Mouse (Mus musculus): ENCODE measurements around the gene Morn4. TPM values are rescaled to one million over a fixed set of nuclear protein-coding genes. Genes with fewer than 3 reads are reported as not detected.
"Not testable (repeated sequence)": the region's sequence is repeated elsewhere in the genome, so short reads cannot be mapped to it uniquely, and the experiment has no call there.

The Morn4 gene
- polyA plus RNA-seq, 1 experiment from 2014 or later, result 27.6 TPM

DNA sequence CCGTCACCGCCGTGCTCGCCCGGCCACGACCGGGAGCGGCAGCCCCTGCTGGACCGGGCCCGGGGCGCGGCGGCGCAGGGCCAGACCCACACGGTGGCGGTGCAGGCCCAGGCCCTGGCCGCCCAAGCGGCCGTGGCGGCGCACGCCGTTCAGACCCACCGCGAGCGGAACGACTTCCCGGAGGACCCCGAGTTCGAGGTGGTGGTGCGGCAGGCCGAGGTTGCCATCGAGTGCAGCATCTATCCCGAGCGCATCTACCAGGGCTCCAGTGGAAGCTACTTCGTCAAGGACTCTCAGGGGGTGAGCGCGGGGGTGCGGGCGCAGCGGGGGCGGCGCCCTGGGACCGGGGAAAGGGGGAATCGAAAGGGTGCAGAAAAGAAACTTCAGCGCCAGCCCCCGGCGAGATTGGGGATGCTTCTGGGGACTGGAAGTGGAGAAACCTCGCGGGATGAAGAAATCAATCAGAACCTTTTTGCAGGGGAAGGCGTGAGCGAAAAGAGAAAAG lies 4.5 kb upstream of the Morn4 start:
- under 1% methylated on average over 52 of the region's 52 CpGs for WGBS
- Histone ChIP-seq H3K27me3 (ENCODE audit: control insufficient read depth, insufficient read depth, low read length) (no peaks in the 10 kb centered on the region), H3K27ac (ENCODE audit: low read length) (peak overlapping the region; percentile 88), H3K9me3 (ENCODE audit: control insufficient read depth, low read depth, low read length) (no peaks in the 10 kb centered on the region), H3K4me1 (ENCODE audit: control insufficient read depth, insufficient read depth, low read length) (peaks cover 10% of the 10 kb centered on the region), H3K4me2 (replicated peaks; ENCODE audit: low read depth, low read length) (peak overlapping the region; percentile 77), H3K36me3 (ENCODE audit: control insufficient read depth, insufficient read depth, low read length) (peaks cover 8% of the 10 kb centered on the region; the same call in 1 of the 2 replicates), H3K9ac (replicated peaks; ENCODE audit: low read depth, low read length) (peak overlapping the region; percentile 57), H3K4me3 (ENCODE audit: low read depth, low read length) (peak overlapping the region; percentile 59)
- peak; percentile 58 for ATAC-seq (ENCODE audit: insufficient number of reproducible peaks, insufficient read depth, low FRiP score, low read depth)

GRCm38 (mm10) chr19:42089748-42090595 lies 3.8 kb upstream of the Morn4 start, which contains the start of gene Pi4k2a:
Gene Pi4k2a (plus strand): TSS chr19:42090470.
- ATAC-seq (ENCODE audit: insufficient number of reproducible peaks, insufficient read depth, low FRiP score, low read depth), result peak; percentile 98
- Histone ChIP-seq H3K36me3 (ENCODE audit: control insufficient read depth, insufficient read depth, low read length) (peaks cover 8% of the 10 kb centered on the region; the same call in 1 of the 2 replicates), H3K9me3 (ENCODE audit: control insufficient read depth, low read depth, low read length) (no peaks in the 10 kb centered on the region), H3K9ac (replicated peaks; ENCODE audit: low read depth, low read length) (peak within 1 kb of the TSS; percentile 57), H3K4me1 (ENCODE audit: control insufficient read depth, insufficient read depth, low read length) (peaks cover 10% of the 10 kb centered on the region), H3K27ac (ENCODE audit: low read length) (peak within 1 kb of the TSS; percentile 88), H3K27me3 (ENCODE audit: control insufficient read depth, insufficient read depth, low read length) (no peaks in the 10 kb centered on the region), H3K4me2 (replicated peaks; ENCODE audit: low read depth, low read length) (peak within 1 kb of the TSS; percentile 77), H3K4me3 (ENCODE audit: low read depth, low read length) (peak within 1 kb of the TSS; percentile 59)
- WGBS, result under 1% methylated on average over 54 of the region's 55 CpGs

DNA sequence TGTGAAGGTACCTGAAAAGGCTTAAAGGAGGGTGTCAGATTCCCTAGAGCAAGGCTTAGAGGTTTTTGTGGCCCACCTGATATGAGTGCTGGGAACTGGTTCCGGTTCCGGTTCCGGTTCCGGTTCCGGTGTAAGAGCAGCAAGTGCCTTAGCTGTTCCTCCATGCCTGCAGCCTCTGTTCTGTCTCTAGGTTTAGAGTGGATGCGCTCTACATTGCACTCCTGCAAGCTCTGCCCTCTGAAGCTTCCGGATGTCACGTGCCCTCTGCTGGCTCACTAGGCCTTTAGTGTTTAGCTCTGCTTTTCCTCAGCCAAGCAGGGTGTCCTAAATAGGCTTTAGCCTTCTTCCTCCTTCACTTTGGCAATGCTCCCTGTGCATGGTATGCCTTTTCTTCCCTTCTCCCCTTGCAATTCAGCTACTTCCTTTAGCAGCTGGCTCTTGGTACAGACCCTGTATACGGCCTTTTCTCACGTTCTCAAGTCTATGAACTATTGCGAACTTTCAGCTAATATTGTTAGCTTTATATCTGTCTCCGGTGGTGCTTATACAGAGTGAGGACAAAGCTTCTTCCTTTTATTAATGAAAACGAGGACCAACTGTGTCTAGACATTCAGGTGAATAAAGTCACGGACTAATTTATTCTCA lies 3.1 kb upstream of the Morn4 start:
- Histone ChIP-seq H3K36me3 (ENCODE audit: control insufficient read depth, insufficient read depth, low read length) (peaks cover 8% of the 10 kb centered on the region; the same call in 1 of the 2 replicates), H3K27me3 (ENCODE audit: control insufficient read depth, insufficient read depth, low read length) (no peaks in the 10 kb centered on the region), H3K9ac (replicated peaks; ENCODE audit: low read depth, low read length) (no peak overlapping the region), H3K4me3 (ENCODE audit: low read depth, low read length) (peak overlapping the region; percentile 59), H3K4me2 (replicated peaks; ENCODE audit: low read depth, low read length) (peak overlapping the region; percentile 48), H3K9me3 (ENCODE audit: control insufficient read depth, low read depth, low read length) (no peaks in the 10 kb centered on the region), H3K4me1 (ENCODE audit: control insufficient read depth, insufficient read depth, low read length) (peaks cover 10% of the 10 kb centered on the region), H3K27ac (ENCODE audit: low read length) (peak overlapping the region; percentile 88)
- WGBS, result 21% methylated on average over 14 of the region's 14 CpGs
- ATAC-seq (ENCODE audit: insufficient number of reproducible peaks, insufficient read depth, low FRiP score, low read depth), result no peak

DNA sequence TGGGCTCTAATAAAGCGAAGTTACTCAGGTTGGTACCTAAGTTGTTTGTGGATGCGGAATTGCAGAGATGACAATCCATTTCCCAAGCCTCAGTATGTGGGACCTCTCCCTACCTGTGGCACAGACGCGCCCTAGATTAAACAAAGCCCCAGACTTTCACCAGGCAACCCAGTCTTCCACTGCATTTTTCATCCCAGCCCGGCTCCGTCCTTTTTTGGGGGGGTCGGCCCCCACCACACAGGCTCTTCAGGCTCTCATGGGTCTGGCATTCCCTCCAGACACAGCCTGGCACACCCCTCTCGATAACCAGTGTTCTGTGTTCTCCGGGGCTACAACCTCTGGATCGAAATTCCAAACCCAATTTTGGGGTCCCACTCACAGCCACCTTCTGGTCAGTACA lies 467 bp downstream of the Morn4 start:
- Histone ChIP-seq H3K4me1 (ENCODE audit: control insufficient read depth, insufficient read depth, low read length) (peaks cover 4% of the 10 kb centered on the region; the same call in 1 of the 2 replicates), H3K9ac (replicated peaks; ENCODE audit: low read depth, low read length) (peak overlapping the region; percentile 43), H3K36me3 (ENCODE audit: control insufficient read depth, insufficient read depth, low read length) (no peaks in the 10 kb centered on the region), H3K27ac (ENCODE audit: low read length) (no peak overlapping the region), H3K27me3 (ENCODE audit: control insufficient read depth, insufficient read depth, low read length) (no peaks in the 10 kb centered on the region), H3K4me3 (ENCODE audit: low read depth, low read length) (peak overlapping the region; percentile 54), H3K9me3 (ENCODE audit: control insufficient read depth, low read depth, low read length) (no peaks in the 10 kb centered on the region), H3K4me2 (replicated peaks; ENCODE audit: low read depth, low read length) (peak overlapping the region; percentile 78)
- ATAC-seq (ENCODE audit: insufficient number of reproducible peaks, insufficient read depth, low FRiP score, low read depth), result no peak
- WGBS, result 4% methylated on average over 10 of the region's 10 CpGs

GRCm38 (mm10) chr19:42081613-42082012 lies 4.5 kb downstream of the Morn4 start:
- H3K27me3 ChIP-seq (ENCODE audit: control insufficient read depth, insufficient read depth, low read length); H3K36me3 ChIP-seq (ENCODE audit: control insufficient read depth, insufficient read depth, low read length); ATAC-seq (ENCODE audit: insufficient number of reproducible peaks, insufficient read depth, low FRiP score, low read depth); H3K4me1 ChIP-seq (ENCODE audit: control insufficient read depth, insufficient read depth, low read length); H3K9ac ChIP-seq (replicated peaks; ENCODE audit: low read depth, low read length); H3K27ac ChIP-seq (ENCODE audit: low read length); H3K4me2 ChIP-seq (replicated peaks; ENCODE audit: low read depth, low read length); H3K4me3 ChIP-seq (ENCODE audit: low read depth, low read length); H3K9me3 ChIP-seq (ENCODE audit: control insufficient read depth, low read depth, low read length): not testable (repeated sequence)
- WGBS, result 91% methylated on average over 5 of the region's 5 CpGs

GRCm38 (mm10) chr19:42080469-42080868 lies 5.7 kb downstream of the Morn4 start:
- no peaks in the 10 kb centered on the region for H3K9me3 ChIP-seq (ENCODE audit: control insufficient read depth, low read depth, low read length)
- H3K9ac ChIP-seq (replicated peaks; ENCODE audit: low read depth, low read length), result no peak overlapping the region
- H3K27me3 ChIP-seq (ENCODE audit: control insufficient read depth, insufficient read depth, low read length), result no peaks in the 10 kb centered on the region
- H3K36me3 ChIP-seq (ENCODE audit: control insufficient read depth, insufficient read depth, low read length), result peaks cover 3% of the 10 kb centered on the region; the same call in 1 of the 2 replicates
- no peak for ATAC-seq (ENCODE audit: insufficient number of reproducible peaks, insufficient read depth, low FRiP score, low read depth)
- H3K4me3 ChIP-seq (ENCODE audit: low read depth, low read length), result no peak overlapping the region
- WGBS, result 88% methylated on average over 11 of the region's 11 CpGs
- H3K4me1 ChIP-seq (ENCODE audit: control insufficient read depth, insufficient read depth, low read length), result no peaks in the 10 kb centered on the region
- no peak overlapping the region for H3K27ac ChIP-seq (ENCODE audit: low read length)
- no peak overlapping the region for H3K4me2 ChIP-seq (replicated peaks; ENCODE audit: low read depth, low read length)

DNA sequence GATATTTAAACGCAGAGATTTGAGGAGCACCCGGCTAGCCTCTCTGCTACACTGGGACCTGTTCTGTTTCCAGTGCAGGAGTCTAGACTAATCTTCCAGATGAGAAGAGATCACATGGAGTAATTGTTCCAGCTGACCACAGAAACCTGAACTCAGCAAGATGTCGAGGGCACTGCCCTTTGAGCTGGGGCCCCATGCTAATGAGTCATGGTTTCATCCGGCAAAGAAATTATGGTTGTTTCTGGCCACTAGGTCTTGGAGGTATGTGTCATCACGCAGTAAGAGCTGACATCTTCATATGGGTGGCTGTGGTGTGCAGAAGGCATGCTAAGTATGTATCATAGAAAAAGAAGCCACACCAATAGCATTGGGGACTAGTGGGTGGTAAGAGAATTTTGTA lies 6.2 kb downstream of the Morn4 start:
- H3K9ac ChIP-seq (replicated peaks; ENCODE audit: low read depth, low read length), result no peak overlapping the region
- no peaks in the 10 kb centered on the region for H3K27me3 ChIP-seq (ENCODE audit: control insufficient read depth, insufficient read depth, low read length)
- H3K4me3 ChIP-seq (ENCODE audit: low read depth, low read length), result no peak overlapping the region
- no peaks in the 10 kb centered on the region for H3K4me1 ChIP-seq (ENCODE audit: control insufficient read depth, insufficient read depth, low read length)
- no peak overlapping the region for H3K27ac ChIP-seq (ENCODE audit: low read length)
- ATAC-seq (ENCODE audit: insufficient number of reproducible peaks, insufficient read depth, low FRiP score, low read depth), result no peak
- no peaks in the 10 kb centered on the region for H3K9me3 ChIP-seq (ENCODE audit: control insufficient read depth, low read depth, low read length)
- peaks cover 8% of the 10 kb centered on the region for H3K36me3 ChIP-seq (ENCODE audit: control insufficient read depth, insufficient read depth, low read length)
- 79% methylated on average over 5 of the region's 5 CpGs for WGBS
- no peak overlapping the region for H3K4me2 ChIP-seq (replicated peaks; ENCODE audit: low read depth, low read length)

DNA sequence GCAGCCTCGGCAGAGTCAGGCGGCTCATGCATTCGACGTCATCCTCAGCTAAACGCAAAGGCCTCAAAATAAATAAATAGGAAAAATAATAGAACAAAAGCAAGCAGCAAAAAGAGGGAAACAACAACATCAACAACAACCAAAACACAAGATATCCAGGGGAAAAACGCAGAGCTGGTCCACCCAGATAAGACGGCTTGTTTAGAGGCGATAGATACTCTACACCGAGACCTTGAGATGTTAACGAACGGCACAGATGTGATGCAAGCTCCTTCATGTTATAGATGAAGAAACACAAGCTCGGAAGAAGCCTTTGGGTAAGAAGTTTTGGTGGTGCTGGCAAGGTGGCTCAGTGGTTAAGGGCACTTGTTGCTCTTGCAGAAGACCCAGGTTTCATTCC lies 7.2 kb downstream of the Morn4 start:
- no peak for ATAC-seq (ENCODE audit: insufficient number of reproducible peaks, insufficient read depth, low FRiP score, low read depth)
- Histone ChIP-seq H3K36me3 (ENCODE audit: control insufficient read depth, insufficient read depth, low read length) (peaks cover 8% of the 10 kb centered on the region), H3K4me3 (ENCODE audit: low read depth, low read length) (no peak overlapping the region), H3K4me1 (ENCODE audit: control insufficient read depth, insufficient read depth, low read length) (no peaks in the 10 kb centered on the region), H3K27me3 (ENCODE audit: control insufficient read depth, insufficient read depth, low read length) (no peaks in the 10 kb centered on the region), H3K27ac (ENCODE audit: low read length) (no peak overlapping the region), H3K9ac (replicated peaks; ENCODE audit: low read depth, low read length) (no peak overlapping the region), H3K9me3 (ENCODE audit: control insufficient read depth, low read depth, low read length) (no peaks in the 10 kb centered on the region), H3K4me2 (replicated peaks; ENCODE audit: low read depth, low read length) (no peak overlapping the region)
- WGBS, result 93% methylated on average over 12 of the region's 12 CpGs

Data from stomach, embryonic 14.5 days (tissue).